Mouse (Mus musculus): Measurements from ENCODE around the gene Sbno2.

GRCm38 (mm10) chr10:80134421-80134820, 29.1 kb upstream of the Sbno2 start:
- TF ChIP-seq ZKSCAN1 (IDR thresholded peaks at IDR 0.05; ENCODE audit: borderline replicate concordance, low read depth, low read length) (no peak), POLR2A (IDR thresholded peaks at IDR 0.05; ENCODE audit: low read depth, low read length) (no peak), NELFE (IDR thresholded peaks at IDR 0.05; ENCODE audit: low read depth, low read length) (no peak), SIN3A (IDR thresholded peaks at IDR 0.05; ENCODE audit: low read length) (no peak)

Measured in CH12.LX (cell line).